Mouse (Mus musculus) regulatory T cell (primary cell): ENCODE data around the gene 4930474N05Rik.

Source experiments
- in situ Hi-C: fragments of 300-600 bp; cut with MboI, MseI; formaldehyde crosslinking; loops from one replicate; pipeline ENCODE4 v1.15.1; 2025; ENCODE audit warnings: high pct_unique_total_duplicates

The 4930474N05Rik gene

DNA sequence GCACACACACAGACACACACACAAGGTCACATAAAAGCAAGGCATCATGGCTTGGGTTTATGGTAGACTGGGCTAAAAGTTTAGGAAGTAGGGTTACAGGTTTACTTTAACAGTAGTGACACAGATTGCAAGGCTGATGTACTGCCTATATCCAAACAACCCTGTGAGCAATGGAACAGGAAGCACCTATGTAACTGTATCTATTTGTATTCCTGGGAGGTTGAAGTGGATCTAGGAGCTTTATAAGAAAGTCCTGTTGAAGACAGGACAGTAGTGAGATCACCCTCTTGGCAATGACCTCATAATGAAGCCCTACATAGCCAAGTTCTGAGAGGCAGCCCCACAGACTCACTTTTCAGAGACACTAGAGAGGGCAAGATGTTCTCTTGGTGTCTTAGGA, at the start of gene 4930474N05Rik:
TSS of gene 4930474N05Rik (plus strand) at position 301 of the 400 bp plus-strand sequence.
- in situ Hi-C loops: no loop called here

- in situ Hi-C loops: no loop called here
Observed at GRCm38 (mm10) chr14:36048746-36049391, 45.8 kb upstream of the 4930474N05Rik start.

DNA sequence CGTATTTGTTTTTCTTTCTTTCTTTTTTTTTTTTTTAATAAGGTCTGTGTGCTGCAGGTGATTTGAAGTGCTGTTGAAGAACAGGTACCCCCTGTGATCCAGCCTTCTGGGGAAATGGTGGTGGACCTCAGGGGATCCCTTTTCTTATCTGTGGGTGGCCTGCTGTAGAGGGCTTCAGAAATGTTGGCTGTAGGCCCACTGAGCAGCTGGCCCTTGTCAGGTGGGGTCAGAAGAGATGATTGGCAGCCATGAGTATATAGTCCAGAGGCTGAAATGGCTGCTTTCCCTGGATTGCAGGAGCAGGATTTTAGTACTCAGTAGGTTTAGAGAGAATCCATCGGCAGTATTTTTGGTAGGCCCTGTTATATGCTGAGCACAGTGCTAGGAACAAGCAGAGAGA, 41.4 kb upstream of the 4930474N05Rik start:
- in situ Hi-C loops: no loop called here

- in situ Hi-C loops: no loop called here
Observed at GRCm38 (mm10) chr14:36098528-36098927, 3.8 kb downstream of the 4930474N05Rik start.

DNA sequence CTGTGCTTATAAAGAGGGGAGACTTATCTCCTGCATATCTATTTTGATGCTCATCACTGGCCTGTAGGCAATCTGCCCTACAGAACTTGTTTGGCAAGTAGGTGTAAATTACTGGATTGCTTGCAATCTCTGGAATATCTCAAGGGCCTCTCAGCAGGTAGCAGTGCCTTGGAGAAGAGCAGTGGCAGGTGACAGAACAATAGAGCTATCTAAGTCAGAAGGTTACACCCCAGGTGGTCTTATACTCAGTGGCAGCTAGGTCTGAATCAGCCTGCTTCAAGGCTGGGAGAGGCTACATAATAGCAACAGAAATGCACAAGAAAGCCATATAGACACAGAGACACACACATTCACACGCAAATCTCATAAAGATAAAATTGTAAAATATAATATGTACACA, 4.9 kb downstream of the 4930474N05Rik start:
- in situ Hi-C loops: no loop called here

DNA sequence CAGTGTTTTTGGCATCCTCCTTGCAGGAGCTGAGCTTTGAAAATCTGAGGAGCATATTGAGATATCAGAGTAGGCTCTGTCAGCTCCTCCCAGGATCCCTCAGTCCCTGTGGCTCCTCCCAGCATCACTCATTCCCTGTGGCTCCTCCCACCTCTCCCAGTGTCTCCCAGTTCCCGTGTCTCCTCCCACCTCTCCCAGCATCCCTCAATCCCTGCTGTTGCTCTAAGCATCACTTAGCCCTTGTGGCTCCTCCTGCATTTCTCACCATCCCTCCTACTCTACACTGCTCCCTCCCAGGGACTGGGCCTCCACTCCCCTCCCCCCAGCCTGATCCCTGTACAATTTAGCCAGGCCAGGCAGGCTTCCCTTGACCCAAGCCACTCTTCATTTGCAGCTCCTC, 6.0 kb downstream of the 4930474N05Rik start:
- in situ Hi-C loops: no loop called here

GRCm38 (mm10) chr14:36114481-36114880, 19.8 kb downstream of the 4930474N05Rik start:
- in situ Hi-C loops: no loop called here

DNA sequence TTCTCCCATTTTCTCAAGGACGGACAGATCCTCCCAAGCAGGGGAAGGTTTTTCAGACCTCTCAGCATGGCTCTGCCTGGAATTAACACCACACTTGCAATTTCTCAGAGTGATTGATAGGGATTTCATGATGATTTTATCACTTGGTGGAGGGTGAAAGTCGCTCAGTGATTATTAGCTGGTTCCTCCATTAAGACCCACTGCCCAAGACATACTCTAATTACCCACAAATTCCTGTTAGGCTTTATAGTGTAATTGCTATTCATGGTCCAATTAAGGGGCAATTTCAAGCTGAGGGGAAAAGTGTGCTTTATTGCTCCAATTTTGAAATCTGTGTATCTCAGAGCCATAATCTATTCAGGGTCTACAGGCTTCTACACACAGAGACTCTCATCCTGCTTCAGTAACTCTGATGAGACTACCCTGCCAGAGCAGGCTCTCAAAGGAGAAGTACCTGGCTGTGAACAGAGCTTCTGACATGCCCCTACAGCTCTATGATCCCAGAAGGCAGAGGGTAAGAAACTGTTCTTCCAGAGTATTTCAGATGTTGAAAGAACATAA, 29.1 kb downstream of the 4930474N05Rik start:
- in situ Hi-C loops: no loop called here

DNA sequence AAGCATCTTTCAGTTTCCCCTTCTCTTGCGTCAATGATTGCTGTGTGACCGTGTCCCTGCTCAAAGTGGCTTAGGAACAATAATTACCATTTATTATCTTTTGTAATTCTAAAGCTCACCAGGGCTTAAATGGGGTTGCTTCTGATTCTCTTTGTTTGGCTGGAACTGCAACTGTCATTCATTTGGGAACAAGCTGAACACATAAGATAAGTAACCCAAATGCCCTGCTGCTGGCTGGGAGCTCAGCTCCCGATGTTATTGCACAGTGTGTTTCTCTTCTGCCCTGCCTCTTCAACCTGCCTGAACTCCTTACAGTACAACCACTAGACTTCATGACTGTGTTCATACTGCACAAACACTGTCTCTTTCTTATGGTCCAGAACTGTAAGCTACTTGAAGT, 41.0 kb downstream of the 4930474N05Rik start:
- in situ Hi-C loops: no loop called here

GRCm38 (mm10) chr14:36137696-36138095, 43.0 kb downstream of the 4930474N05Rik start:
- in situ Hi-C loops: no loop called here

- in situ Hi-C loops: no loop called here
Observed at GRCm38 (mm10) chr14:36145261-36145660, 50.5 kb downstream of the 4930474N05Rik start.
